Mouse (Mus musculus) ES-Bruce4 (cell line): ENCODE data around the gene Pdp2.

Experiments
- CTCF ChIP-seq: IDR thresholded peaks from one replicate; pipeline ENCODE4 v1.8.1; 2011; ENCODE audit warnings: low read depth, low read length
- EP300 ChIP-seq: IDR thresholded peaks from 2 replicates; pipeline ENCODE4 v1.6.1; 2011; ENCODE audit warnings: low read depth, low read length; ENCODE audit not compliant: insufficient read depth
- POLR2A ChIP-seq: IDR thresholded peaks from one replicate; pipeline ENCODE4 v1.8.1; 2011; ENCODE audit warnings: low read length; ENCODE audit not compliant: insufficient read depth

DNA sequence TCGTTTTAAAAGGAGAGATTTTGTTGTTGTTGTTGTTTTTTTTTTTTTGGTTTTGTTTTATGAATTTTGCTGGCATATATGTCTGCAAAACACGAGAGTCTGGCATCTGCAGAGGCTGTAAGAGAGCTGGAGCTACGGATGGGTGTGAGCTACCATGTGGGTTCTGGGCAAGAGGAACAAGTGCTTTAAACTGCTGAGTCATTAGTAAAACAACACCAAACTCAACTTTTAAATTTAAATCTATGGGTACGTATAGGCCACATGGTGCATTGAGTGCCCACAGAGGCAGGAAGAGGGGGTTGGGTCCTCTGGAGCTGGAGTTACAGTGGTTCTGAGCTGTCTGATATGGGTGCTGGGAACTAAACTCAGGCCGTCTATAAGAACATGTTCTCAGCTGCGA lies 46.8 kb downstream of the Pdp2 start:
- TF ChIP-seq CTCF (no peak), EP300 (no peak), POLR2A (no peak)
